Mouse (Mus musculus): ENCODE results near the gene Rps11.
"Not testable (repeated sequence)": the region's sequence is repeated elsewhere in the genome, so short reads cannot be mapped to it uniquely, and the experiment has no call there.

The Rps11 gene

GRCm38 (mm10) chr7:45111940-45112339 lies 12.3 kb downstream of the Rps11 start:
- no peak for DNase-seq (ENCODE audit: low spot score in 2 of 2)

- not testable (repeated sequence) for DNase-seq (ENCODE audit: low spot score in 2 of 2)
Observed at GRCm38 (mm10) chr7:45110089-45110488, 14.2 kb downstream of the Rps11 start.

GRCm38 (mm10) chr7:45107052-45107645 lies 17.1 kb downstream of the Rps11 start:
- DNase-seq (ENCODE audit: low spot score in 2 of 2), result no peak

- DNase-seq (ENCODE audit: low spot score in 2 of 2), result no peak
Observed at GRCm38 (mm10) chr7:45106441-45106840, 17.8 kb downstream of the Rps11 start.

- DNase-seq (ENCODE audit: low spot score in 2 of 2), result no peak
Observed at GRCm38 (mm10) chr7:45105491-45105890, 18.7 kb downstream of the Rps11 start.

GRCm38 (mm10) chr7:45104941-45105340 lies 19.3 kb downstream of the Rps11 start:
- DNase-seq (ENCODE audit: low spot score in 2 of 2), result no peak

- DNase-seq (ENCODE audit: low spot score in 2 of 2), result peak in 1 of 2 experiments; percentile 63
Observed at GRCm38 (mm10) chr7:45103652-45104180, 20.5 kb downstream of the Rps11 start, which contains the start of gene Fcgrt. Gene Fcgrt, minus strand, starts transcription at chr7:45103851.

GRCm38 (mm10) chr7:45102940-45103585 lies 21.2 kb downstream of the Rps11 start:
- no peak for DNase-seq (ENCODE audit: low spot score in 2 of 2)

GRCm38 (mm10) chr7:45102441-45102840 lies 21.8 kb downstream of the Rps11 start:
- DNase-seq (ENCODE audit: low spot score in 2 of 2), result no peak

- DNase-seq (ENCODE audit: low spot score in 2 of 2), result no peak
Observed at GRCm38 (mm10) chr7:45100046-45100445, 24.2 kb downstream of the Rps11 start.

GRCm38 (mm10) chr7:45098541-45099240 lies 25.5 kb downstream of the Rps11 start:
- no peak for DNase-seq (ENCODE audit: low spot score in 2 of 2)

- DNase-seq (ENCODE audit: low spot score in 2 of 2), result no peak
Observed at GRCm38 (mm10) chr7:45097479-45097878, 26.8 kb downstream of the Rps11 start.

- not testable (repeated sequence) for DNase-seq (ENCODE audit: low spot score in 2 of 2)
Observed at GRCm38 (mm10) chr7:45095965-45096364, 28.3 kb downstream of the Rps11 start.

- no peak for DNase-seq (ENCODE audit: low spot score in 2 of 2)
Observed at GRCm38 (mm10) chr7:45095367-45095766, 28.9 kb downstream of the Rps11 start.

- no peak for DNase-seq (ENCODE audit: low spot score in 2 of 2)
Observed at GRCm38 (mm10) chr7:45094121-45094520, 30.1 kb downstream of the Rps11 start.

- no peak for DNase-seq (ENCODE audit: low spot score in 2 of 2)
Observed at GRCm38 (mm10) chr7:45093516-45093905, 30.7 kb downstream of the Rps11 start.

- DNase-seq (ENCODE audit: low spot score in 2 of 2), result no peak
Observed at GRCm38 (mm10) chr7:45092828-45093515, 31.3 kb downstream of the Rps11 start.

GRCm38 (mm10) chr7:45092048-45092447 lies 32.2 kb downstream of the Rps11 start, which contains the start of gene Rcn3:
Gene Rcn3, minus strand, starts transcription at chr7:45092221.
- peak; percentile 41 to 64 for DNase-seq (ENCODE audit: low spot score in 2 of 2)

- DNase-seq (ENCODE audit: low spot score in 2 of 2), result no peak
Observed at GRCm38 (mm10) chr7:45091001-45091990, 32.9 kb downstream of the Rps11 start.

- no peak for DNase-seq (ENCODE audit: low spot score in 2 of 2)
Observed at GRCm38 (mm10) chr7:45090251-45090977, 33.8 kb downstream of the Rps11 start.
